ENCODE assay signal across 17 mouse cellular contexts in genomic region chr2:19176827-19177236, GRCm38 (mm10). TPM values are rescaled to one million over a fixed set of nuclear protein-coding genes. Genes with fewer than 3 reads are reported as not detected.
DNase-seq lines count a peak whose midpoint lies in the region; ATAC-seq and TF ChIP-seq lines count a peak whose summit lies in the region.
"Had no signal": no experiment of that assay in that cellular context is flagged by ENCODE, and none has a peak within 500 bp of the region (broad histone marks: within the 10 kb centered on the region; RNA-seq: fewer than 3 reads in every experiment).

No protein-coding gene starts in this region.

- no peak overlapping the region for H3K4me3 ChIP-seq in kidney, adult 2 months (ENCODE audit: insufficient read depth, low read depth, low read length)
- no peak overlapping the region for H3K4me3 ChIP-seq in midbrain, embryonic 13.5 days (replicated peaks)
- no peak overlapping the region for H3K4me3 ChIP-seq in midbrain, embryonic 16.5 days (ENCODE audit: low read depth, low read length)
- no peak overlapping the region for H3K4me3 ChIP-seq in midbrain, postnatal 0 days (ENCODE audit: low read depth, low read length)
- H3K4me3 ChIP-seq: intestine, embryonic 15.5 days had no signal

- no peak overlapping the region for H3K9ac ChIP-seq in midbrain, embryonic 13.5 days (replicated peaks)
- no peak overlapping the region for H3K9ac ChIP-seq in midbrain, embryonic 16.5 days (ENCODE audit: low read depth, low read length)
- no peak overlapping the region for H3K9ac ChIP-seq in midbrain, postnatal 0 days (replicated peaks; ENCODE audit: low read length, poor library complexity, severe bottlenecking)
- H3K9ac ChIP-seq: intestine, embryonic 15.5 days; liver, embryonic 14.5 days had no signal

- no peaks in the 10 kb centered on the region for H3K9me3 ChIP-seq in midbrain, embryonic 13.5 days
- no peaks in the 10 kb centered on the region for H3K9me3 ChIP-seq in midbrain, embryonic 16.5 days (replicated peaks; ENCODE audit: control insufficient read depth, low read length, poor library complexity, severe bottlenecking)
- no peaks in the 10 kb centered on the region for H3K9me3 ChIP-seq in midbrain, postnatal 0 days (ENCODE audit: low read length)
- H3K9me3 ChIP-seq: intestine, embryonic 15.5 days had no signal

- peak; percentile 54 for DNase-seq in kidney, adult 2 months
- no peak for DNase-seq in kidney, postnatal 4 days
- peak; percentile 87 for DNase-seq in brain, embryonic 14.5 days (ENCODE audit: low read depth)
- DNase-seq in midbrain, postnatal 0 days (ENCODE audit: low spot score): peak; percentile 22
- DNase-seq: adrenal gland, adult 2 months; cerebellum, postnatal 10 days; gastrocnemius, postnatal 36 days; right cerebral cortex, adult 18-20 months; spleen, adult 18-20 months; thymus, postnatal 36 days had no signal

- ATAC-seq in midbrain, embryonic 13.5 days: peak; percentile 80
- ATAC-seq in midbrain, embryonic 16.5 days: no peak
- ATAC-seq in midbrain, postnatal 0 days (ENCODE audit: low FRiP score): no peak
- no peak for ATAC-seq in frontal cortex, adult (ENCODE audit: low TSS enrichment)
- ATAC-seq: intestine, embryonic 15.5 days had no signal

- WGBS in kidney, adult 2 months: 13% methylated on average over 1 of the region's 1 CpGs
- 8% methylated on average over 1 of the region's 1 CpGs for WGBS in midbrain, embryonic 13.5 days
- 17% methylated on average over 1 of the region's 1 CpGs for WGBS in midbrain, embryonic 16.5 days
- 2% methylated on average over 1 of the region's 1 CpGs for WGBS in midbrain, postnatal 0 days

- H3K4me1 ChIP-seq in kidney, adult 2 months (ENCODE audit: control insufficient read depth, insufficient read depth, low read length): no peaks in the 10 kb centered on the region
- peaks cover 9% of the 10 kb centered on the region; the same call in 1 of the 2 replicates for H3K4me1 ChIP-seq in midbrain, embryonic 13.5 days (replicated peaks)
- H3K4me1 ChIP-seq in midbrain, embryonic 16.5 days (ENCODE audit: control insufficient read depth, insufficient read depth, low read length): peaks cover 3% of the 10 kb centered on the region; the same call in 1 of the 2 replicates
- H3K4me1 ChIP-seq in midbrain, postnatal 0 days (ENCODE audit: insufficient read depth, low read length): no peaks in the 10 kb centered on the region

- TF ChIP-seq POLR2A in kidney, adult 2 months (IDR thresholded peaks at IDR 0.05; ENCODE audit: low read depth, low read length): no peak
- TF ChIP-seq POLR2A in brain, embryonic 14.5 days (IDR thresholded peaks at IDR 0.05; ENCODE audit: borderline replicate concordance, extremely low read depth, insufficient read depth, insufficient read length, poor library complexity, severe bottlenecking): no peak

- no peak overlapping the region for H3K27ac ChIP-seq in kidney, adult 2 months (ENCODE audit: insufficient read depth, low read depth, low read length)
- no peak overlapping the region for H3K27ac ChIP-seq in midbrain, embryonic 13.5 days
- H3K27ac ChIP-seq in midbrain, embryonic 16.5 days (ENCODE audit: low read length): no peak overlapping the region
- no peak overlapping the region for H3K27ac ChIP-seq in midbrain, postnatal 0 days (ENCODE audit: low read depth, low read length)
- H3K27ac ChIP-seq: intestine, embryonic 15.5 days; liver, embryonic 14.5 days; stomach, postnatal 0 days had no signal

- H3K4me2 ChIP-seq in midbrain, embryonic 13.5 days (replicated peaks): no peak overlapping the region
- no peak overlapping the region for H3K4me2 ChIP-seq in midbrain, embryonic 16.5 days (ENCODE audit: low read length)
- no peak overlapping the region for H3K4me2 ChIP-seq in midbrain, postnatal 0 days (ENCODE audit: low read depth, low read length, poor library complexity, severe bottlenecking)
- H3K4me2 ChIP-seq: intestine, embryonic 15.5 days had no signal

- no peaks in the 10 kb centered on the region for H3K36me3 ChIP-seq in kidney, adult 2 months (ENCODE audit: control insufficient read depth, insufficient read depth, low read length)
- no peaks in the 10 kb centered on the region for H3K36me3 ChIP-seq in midbrain, embryonic 13.5 days
- no peaks in the 10 kb centered on the region for H3K36me3 ChIP-seq in midbrain, embryonic 16.5 days (ENCODE audit: control insufficient read depth, insufficient read depth, low read length)
- H3K36me3 ChIP-seq in midbrain, postnatal 0 days (ENCODE audit: insufficient read depth, low read length): no peaks in the 10 kb centered on the region
- H3K36me3 ChIP-seq: intestine, embryonic 15.5 days had no signal

- TF ChIP-seq CTCF in kidney, adult 2 months (conservative IDR thresholded peaks at IDR 0.05; ENCODE audit: insufficient read depth, insufficient read length, low read depth, low read length): no peak
- TF ChIP-seq CTCF in brain, embryonic 14.5 days (IDR thresholded peaks at IDR 0.05; ENCODE audit: borderline replicate concordance, extremely low read depth, insufficient read depth, insufficient read length): no peak
- TF ChIP-seq CTCF in midbrain, postnatal 0 days (IDR thresholded peaks at IDR 0.05): no peak

- H3K27me3 ChIP-seq in kidney, adult 2 months (replicated peaks; ENCODE audit: control insufficient read depth, insufficient read depth, low read length): no peaks in the 10 kb centered on the region
- peaks cover 15% of the 10 kb centered on the region; the same call in 1 of the 2 replicates for H3K27me3 ChIP-seq in midbrain, embryonic 13.5 days
- peaks cover 2% of the 10 kb centered on the region; the same call in 1 of the 2 replicates for H3K27me3 ChIP-seq in midbrain, embryonic 16.5 days (ENCODE audit: control insufficient read depth, insufficient read depth, low read depth, low read length)
- H3K27me3 ChIP-seq in midbrain, postnatal 0 days (ENCODE audit: insufficient read depth, low read length): 0 out of 2 replicates have a peak, but pooled peaks cover 4% of the 10 kb centered on the region
- H3K27me3 ChIP-seq: CH12.LX; intestine, embryonic 15.5 days had no signal

RNA-seq across cellular contexts. Expression of gene Armc3, which starts 22.3 kb away (rescaled TPM):
- polyA plus RNA-seq in kidney, adult 2 months (2012; rRNA removed): 0.08 and 0.10 TPM in 2 replicates
- 0.90 and 1.7 TPM in 2 replicates for polyA plus RNA-seq in midbrain, embryonic 13.5 days (2015; fragmentation: Nextera tagmentation; extraction: Ambion mirVana)
- 2.1 and 2.2 TPM in 2 replicates for polyA plus RNA-seq in midbrain, embryonic 16.5 days (2015; fragmentation: Nextera tagmentation; extraction: Ambion mirVana)
- polyA plus RNA-seq in brain, embryonic 14.5 days (2012; rRNA removed): 0.39 and 0.90 TPM in 2 replicates
- 0.82 and 1.0 TPM in 2 replicates for total RNA-seq in midbrain, postnatal 0 days (2014; rRNA removed)
- 0.77 and 1.1 TPM in 2 replicates for polyA plus RNA-seq in midbrain, postnatal 0 days (2015; fragmentation: Nextera tagmentation; extraction: Ambion mirVana)
- total RNA-seq: adrenal gland, adult 2 months; gastrocnemius, postnatal 36 days had no signal
- polyA plus RNA-seq: adrenal gland, adult 2 months had no signal

Comparison
In these comparisons a context has a peak if more than half of its experiments do, and no peak if none do; other contexts are left out.
1. DNase-seq: peak in kidney, adult 2 months (single experiment), brain, embryonic 14.5 days (single experiment) and midbrain, postnatal 0 days (single experiment); none in kidney, postnatal 4 days (0 of 2).